Mouse (Mus musculus) olfactory bulb, adult 2 months (tissue): ENCODE measurements around the gene Aox2.

Experiments used
- CTCF ChIP-seq: fragments of 200-500 bp; IDR thresholded peaks from 2 replicates; pipeline ENCODE4 v1.5.1; 2012; ENCODE audit warnings: low read depth, mild to moderate bottlenecking, low read length, moderate library complexity; ENCODE audit not compliant: insufficient read depth
- POLR2A ChIP-seq: fragments of 200-500 bp; IDR thresholded peaks from 2 replicates; pipeline ENCODE4 v1.6.1; 2012; ENCODE audit warnings: mild to moderate bottlenecking, low read depth, low read length, moderate library complexity; ENCODE audit not compliant: insufficient read depth

GRCm38 (mm10) chr1:58339901-58340300 lies 61.8 kb downstream of the Aox2 start:
- TF ChIP-seq POLR2A, result no peak
- no peak for TF ChIP-seq CTCF
